Mouse (Mus musculus): Measurements from ENCODE around the gene Taf4.

GRCm38 (mm10) chr2:179947607-179948006 is 28.8 kb downstream of the Taf4 start:
- TF ChIP-seq FOSL1 (IDR thresholded peaks at IDR 0.05; ENCODE audit: insufficient read depth, low read length, poor library complexity, severe bottlenecking) (no peak), CTCF (IDR thresholded peaks at IDR 0.05; ENCODE audit: control insufficient read depth, insufficient read depth, insufficient read length) (no peak)
